Mouse (Mus musculus) olfactory bulb, adult 2 months (tissue): Measurements from ENCODE around the gene Spats1.

Source experiments
- CTCF ChIP-seq: fragments of 200-500 bp; IDR thresholded peaks from 2 replicates; pipeline ENCODE4 v1.5.1; 2012; ENCODE audit warnings: low read depth, mild to moderate bottlenecking, low read length, moderate library complexity; ENCODE audit not compliant: insufficient read depth
- POLR2A ChIP-seq: fragments of 200-500 bp; IDR thresholded peaks from 2 replicates; pipeline ENCODE4 v1.6.1; 2012; ENCODE audit warnings: mild to moderate bottlenecking, low read depth, low read length, moderate library complexity; ENCODE audit not compliant: insufficient read depth

DNA sequence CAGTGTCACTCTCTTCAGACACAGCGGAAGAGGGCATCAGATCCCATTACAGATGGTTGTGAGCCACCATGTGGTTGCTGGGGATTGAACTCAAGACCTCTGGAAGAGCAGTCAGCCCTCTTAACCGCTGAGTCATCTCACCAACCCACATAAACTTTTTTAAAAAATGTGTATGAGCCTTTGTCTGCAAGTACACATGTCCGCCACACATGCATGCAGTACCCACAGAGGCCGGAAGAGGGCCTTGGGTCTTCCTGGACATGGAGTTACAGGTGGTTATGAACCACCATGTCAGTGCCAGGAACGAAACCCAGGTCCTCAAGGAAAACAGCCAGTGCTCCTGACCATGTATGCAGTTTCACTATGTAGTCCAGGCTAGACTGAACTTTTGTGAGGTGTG lies 17.7 kb downstream of the Spats1 start:
- no peak for TF ChIP-seq CTCF
- TF ChIP-seq POLR2A = no peak
